Mouse (Mus musculus): Measurements from ENCODE around the gene Tcp10c. TPM values are rescaled to one million over a fixed set of nuclear protein-coding genes. Genes with fewer than 3 reads are reported as not detected.
"Not testable (repeated sequence)": the region's sequence is repeated elsewhere in the genome, so short reads cannot be mapped to it uniquely, and the experiment has no call there.

Tcp10c gene
- polyA plus RNA-seq, 1 experiment from 2014 or later, result not detected

- H3K27me3 ChIP-seq; H3K36me3 ChIP-seq; H3K4me1 ChIP-seq (replicated peaks); H3K4me3 ChIP-seq; H3K4me2 ChIP-seq; H3K9ac ChIP-seq; H3K27ac ChIP-seq; ATAC-seq (replicated peaks; ENCODE audit: insufficient number of reproducible peaks, insufficient read depth, low FRiP score, low read depth); H3K9me3 ChIP-seq (replicated peaks): not testable (repeated sequence)
- WGBS, result 79% methylated on average over 4 of the region's 5 CpGs
Measured at GRCm38 (mm10) chr17:13349563-13349962, 4.8 kb upstream of the Tcp10c start.

DNA sequence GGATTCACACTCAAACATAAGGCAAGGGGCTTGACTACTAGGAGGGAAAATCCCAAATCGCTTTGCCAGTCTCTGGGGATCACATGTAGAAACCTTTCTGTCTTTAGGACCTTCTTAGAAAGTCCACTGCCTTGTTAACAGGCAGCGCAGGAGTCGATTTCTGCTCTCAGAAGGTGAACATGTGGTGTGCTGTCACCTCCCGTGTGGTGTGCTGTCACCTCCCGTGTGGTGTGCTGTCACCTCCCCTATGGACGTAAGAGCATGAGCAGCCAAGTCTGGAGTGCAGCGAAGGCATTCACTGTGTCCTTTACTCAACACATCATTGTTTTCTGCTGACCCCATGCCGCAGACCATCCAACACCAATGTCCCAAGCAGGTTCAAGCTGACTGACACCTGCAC is 1.1 kb upstream of the Tcp10c start:
- not testable (repeated sequence) for H3K4me3 ChIP-seq; H3K27me3 ChIP-seq; H3K4me1 ChIP-seq (replicated peaks); H3K9me3 ChIP-seq (replicated peaks); ATAC-seq (replicated peaks; ENCODE audit: insufficient number of reproducible peaks, insufficient read depth, low FRiP score, low read depth); H3K4me2 ChIP-seq; H3K27ac ChIP-seq; H3K9ac ChIP-seq; H3K36me3 ChIP-seq
- WGBS, result 75% methylated on average over 8 of the region's 8 CpGs

- H3K9me3 ChIP-seq (replicated peaks); H3K36me3 ChIP-seq; H3K4me1 ChIP-seq (replicated peaks); H3K27ac ChIP-seq; H3K9ac ChIP-seq; H3K27me3 ChIP-seq; H3K4me3 ChIP-seq; H3K4me2 ChIP-seq: not testable (repeated sequence)
- WGBS, result 85% methylated on average over 2 of the region's 2 CpGs
- ATAC-seq (replicated peaks; ENCODE audit: insufficient number of reproducible peaks, insufficient read depth, low FRiP score, low read depth), result peak; percentile 27
Measured at GRCm38 (mm10) chr17:13362489-13362888, 8.1 kb downstream of the Tcp10c start.

DNA sequence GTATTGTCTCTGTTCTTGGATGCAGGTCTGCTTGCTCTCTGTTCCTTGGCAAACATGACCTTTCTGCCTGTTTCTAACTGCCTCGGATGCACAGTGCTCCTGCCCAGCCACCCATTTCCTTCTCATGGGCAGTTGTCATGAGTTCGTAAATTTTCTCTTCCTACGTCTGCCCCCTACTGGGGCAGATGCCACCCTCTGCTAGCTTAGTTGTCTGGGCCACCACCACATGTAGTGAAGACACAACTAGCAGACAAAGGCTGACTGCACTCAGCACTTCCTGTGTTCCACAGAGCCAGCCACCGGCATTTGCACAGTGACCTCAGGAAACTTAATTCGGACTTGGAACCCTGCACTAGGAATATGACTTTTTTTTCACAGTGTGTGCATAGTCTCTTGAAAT is 9.4 kb downstream of the Tcp10c start:
- not testable (repeated sequence) for H3K9me3 ChIP-seq (replicated peaks); H3K36me3 ChIP-seq; H3K27me3 ChIP-seq; ATAC-seq (replicated peaks; ENCODE audit: insufficient number of reproducible peaks, insufficient read depth, low FRiP score, low read depth); H3K4me3 ChIP-seq; H3K4me2 ChIP-seq; H3K4me1 ChIP-seq (replicated peaks); H3K27ac ChIP-seq; H3K9ac ChIP-seq
- 80% methylated on average over 4 of the region's 5 CpGs for WGBS

DNA sequence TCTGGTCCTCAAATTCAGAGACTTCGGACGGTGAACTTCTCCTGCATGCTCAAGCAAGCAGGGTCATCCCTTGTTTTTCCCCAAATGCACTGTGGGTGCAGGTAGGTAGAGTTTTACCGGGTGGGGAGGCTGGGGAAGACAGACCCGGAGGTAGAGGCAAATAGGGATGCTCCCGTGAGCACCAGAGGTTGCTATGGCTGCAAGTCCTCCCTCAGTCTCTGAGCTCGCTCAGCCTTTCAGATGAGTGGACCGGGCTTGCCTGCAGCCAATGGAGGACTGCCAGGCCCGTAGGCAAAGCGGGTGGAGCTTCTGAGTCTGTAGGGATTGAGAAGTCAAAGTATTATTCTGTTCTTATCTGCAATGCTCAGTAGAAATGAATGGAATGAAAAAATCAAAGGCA is 9.8 kb downstream of the Tcp10c start:
- H3K9ac ChIP-seq; H3K4me3 ChIP-seq; H3K9me3 ChIP-seq (replicated peaks); H3K4me2 ChIP-seq; H3K27ac ChIP-seq; H3K36me3 ChIP-seq; H3K4me1 ChIP-seq (replicated peaks); ATAC-seq (replicated peaks; ENCODE audit: insufficient number of reproducible peaks, insufficient read depth, low FRiP score, low read depth); H3K27me3 ChIP-seq: not testable (repeated sequence)
- 77% methylated on average over 9 of the region's 9 CpGs for WGBS

GRCm38 (mm10) chr17:13367181-13367580 is 12.8 kb downstream of the Tcp10c start:
- not testable (repeated sequence) for H3K9ac ChIP-seq; H3K4me1 ChIP-seq (replicated peaks); H3K27me3 ChIP-seq; H3K9me3 ChIP-seq (replicated peaks); H3K27ac ChIP-seq; H3K4me2 ChIP-seq; H3K4me3 ChIP-seq; ATAC-seq (replicated peaks; ENCODE audit: insufficient number of reproducible peaks, insufficient read depth, low FRiP score, low read depth); H3K36me3 ChIP-seq
- 88% methylated on average over 9 of the region's 9 CpGs for WGBS

DNA sequence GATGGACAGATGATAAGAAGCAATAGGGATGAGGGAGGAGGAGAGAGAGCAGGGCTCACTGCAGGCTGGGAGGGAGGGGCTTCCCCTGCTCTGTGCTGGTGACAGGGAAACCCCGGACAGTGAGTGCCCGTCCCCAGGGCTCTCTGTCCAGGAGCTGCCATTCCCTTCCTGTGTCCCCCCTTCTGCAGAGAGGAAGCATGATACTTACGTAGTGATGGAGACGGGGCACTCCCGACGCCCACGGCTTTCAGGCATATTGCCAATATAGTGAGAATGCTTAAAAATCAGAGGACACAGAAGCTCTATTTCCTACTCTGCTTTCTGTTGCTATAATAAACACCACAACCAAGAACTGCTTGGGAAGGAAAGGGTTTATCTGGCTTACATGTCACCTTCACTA is 14.3 kb downstream of the Tcp10c start:
- not testable (repeated sequence) for ATAC-seq (replicated peaks; ENCODE audit: insufficient number of reproducible peaks, insufficient read depth, low FRiP score, low read depth); H3K36me3 ChIP-seq; H3K27ac ChIP-seq

GRCm38 (mm10) chr17:13370746-13371145 is 16.4 kb downstream of the Tcp10c start:
- H3K4me1 ChIP-seq (replicated peaks); H3K36me3 ChIP-seq; H3K4me3 ChIP-seq; H3K4me2 ChIP-seq; H3K9me3 ChIP-seq (replicated peaks); H3K27me3 ChIP-seq; ATAC-seq (replicated peaks; ENCODE audit: insufficient number of reproducible peaks, insufficient read depth, low FRiP score, low read depth); H3K9ac ChIP-seq; H3K27ac ChIP-seq: not testable (repeated sequence)
- 72% methylated on average over 6 of the region's 6 CpGs for WGBS

More for the DNA sequence above, 14.3 kb downstream of the Tcp10c start:
- WGBS, result 82% methylated on average over 7 of the region's 7 CpGs
- not testable (repeated sequence) for H3K9ac ChIP-seq; H3K9me3 ChIP-seq (replicated peaks); H3K4me2 ChIP-seq; H3K4me3 ChIP-seq; H3K4me1 ChIP-seq (replicated peaks); H3K27me3 ChIP-seq

- not testable (repeated sequence) for ATAC-seq (replicated peaks; ENCODE audit: insufficient number of reproducible peaks, insufficient read depth, low FRiP score, low read depth)
Measured at GRCm38 (mm10) chr17:13378341-13378740, 24.0 kb downstream of the Tcp10c start.

GRCm38 (mm10) chr17:13379951-13380615 is 25.7 kb downstream of the Tcp10c start:
- not testable (repeated sequence) for H3K9ac ChIP-seq; H3K4me2 ChIP-seq; ATAC-seq (replicated peaks; ENCODE audit: insufficient number of reproducible peaks, insufficient read depth, low FRiP score, low read depth); H3K27ac ChIP-seq; H3K36me3 ChIP-seq; H3K4me1 ChIP-seq (replicated peaks); H3K9me3 ChIP-seq (replicated peaks); H3K27me3 ChIP-seq; H3K4me3 ChIP-seq
- 73% methylated on average over 7 of the region's 7 CpGs for WGBS

More at GRCm38 (mm10) chr17:13378341-13378740, 24.0 kb downstream of the Tcp10c start:
- not testable (repeated sequence) for H3K27me3 ChIP-seq; H3K4me3 ChIP-seq; H3K27ac ChIP-seq; H3K9ac ChIP-seq; H3K9me3 ChIP-seq (replicated peaks); H3K4me2 ChIP-seq; H3K4me1 ChIP-seq (replicated peaks); H3K36me3 ChIP-seq
- 77% methylated on average over 3 of the region's 3 CpGs for WGBS

DNA sequence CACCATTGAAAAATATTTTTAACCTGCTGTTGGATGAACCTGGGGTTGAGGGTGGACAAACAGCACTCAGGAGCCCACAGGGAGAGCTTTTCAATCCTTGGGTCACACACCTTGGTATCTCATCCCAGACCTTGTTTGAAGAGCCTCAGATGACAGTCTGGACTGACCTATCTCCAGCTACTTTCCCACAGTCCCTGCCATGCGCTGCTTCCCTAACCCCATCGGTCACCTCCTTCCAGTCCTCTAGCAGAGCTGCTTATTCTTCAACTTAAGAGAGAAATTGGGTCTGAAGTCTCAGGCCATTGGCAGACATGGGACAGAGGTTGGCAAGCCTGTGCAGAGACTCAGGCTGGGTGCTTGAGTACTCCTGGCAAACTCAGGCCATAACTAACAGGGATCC is 26.9 kb downstream of the Tcp10c start:
- H3K27ac ChIP-seq; H3K27me3 ChIP-seq; H3K4me2 ChIP-seq; H3K9ac ChIP-seq; H3K4me1 ChIP-seq (replicated peaks); ATAC-seq (replicated peaks; ENCODE audit: insufficient number of reproducible peaks, insufficient read depth, low FRiP score, low read depth); H3K4me3 ChIP-seq; H3K36me3 ChIP-seq; H3K9me3 ChIP-seq (replicated peaks): not testable (repeated sequence)
- WGBS, result 88% methylated on average over 2 of the region's 2 CpGs

- H3K9me3 ChIP-seq (replicated peaks); H3K36me3 ChIP-seq; H3K27me3 ChIP-seq; H3K27ac ChIP-seq; ATAC-seq (replicated peaks; ENCODE audit: insufficient number of reproducible peaks, insufficient read depth, low FRiP score, low read depth); H3K4me3 ChIP-seq; H3K4me1 ChIP-seq (replicated peaks); H3K4me2 ChIP-seq; H3K9ac ChIP-seq: not testable (repeated sequence)
- WGBS, result 81% methylated on average over 1 of the region's 4 CpGs
Measured at GRCm38 (mm10) chr17:13391020-13391419, 36.6 kb downstream of the Tcp10c start.
